Mouse (Mus musculus) left cerebral cortex, adult 9 months (tissue): Measurements from ENCODE around the gene Prlhr.

ENCODE experiments used
- DNase-seq, 2 experiments: peaks; one replicate each; pipeline ENCODE4 v3.0.0; 2022; ENCODE audit warnings: low spot score in 2 of 2

The Prlhr gene

GRCm38 (mm10) chr19:60468254-60468762 is at the start of gene Prlhr:
Prlhr (minus strand) TSS chr19:60468304.
- no peak for DNase-seq

DNA sequence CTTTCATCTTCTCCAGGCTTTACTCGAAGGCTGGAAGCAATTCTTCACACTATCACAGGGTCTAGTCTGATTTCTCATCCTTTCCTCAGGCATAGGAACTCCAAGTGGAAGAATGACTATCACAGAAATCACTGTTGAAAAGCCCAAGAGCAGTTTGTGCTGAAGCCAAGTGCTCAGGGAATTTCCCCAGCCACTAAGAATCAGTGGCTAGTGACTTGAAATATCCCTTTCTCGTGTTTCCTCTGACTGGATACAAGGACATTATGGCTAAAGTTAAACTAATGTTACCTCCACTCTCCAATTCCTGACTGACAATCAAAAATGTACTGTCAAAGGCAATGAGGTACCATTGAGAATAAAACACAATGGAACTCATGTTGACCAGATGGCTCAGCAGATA is 47.0 kb upstream of the Prlhr start:
- no peak for DNase-seq

DNA sequence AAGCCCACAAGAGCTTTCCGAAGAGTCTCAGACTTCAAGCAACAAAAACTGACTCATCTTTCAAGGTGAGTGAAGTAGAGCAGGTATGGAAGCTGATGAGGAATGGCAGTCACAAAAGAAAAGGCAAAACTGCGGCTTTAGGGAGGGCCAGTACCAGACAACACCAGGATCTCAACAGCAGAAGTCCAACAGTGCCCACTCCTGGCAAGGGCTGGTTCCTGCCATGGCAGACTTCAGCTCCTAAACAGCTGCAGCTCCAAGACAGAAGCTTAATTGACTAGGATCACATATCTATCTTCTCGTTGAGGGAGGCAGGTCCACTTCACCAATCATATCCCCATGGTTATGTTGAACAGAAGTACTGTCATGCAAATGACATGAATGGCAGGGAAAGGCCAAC is 45.3 kb upstream of the Prlhr start:
- DNase-seq: peak in 1 of 2 experiments; percentile 8

DNA sequence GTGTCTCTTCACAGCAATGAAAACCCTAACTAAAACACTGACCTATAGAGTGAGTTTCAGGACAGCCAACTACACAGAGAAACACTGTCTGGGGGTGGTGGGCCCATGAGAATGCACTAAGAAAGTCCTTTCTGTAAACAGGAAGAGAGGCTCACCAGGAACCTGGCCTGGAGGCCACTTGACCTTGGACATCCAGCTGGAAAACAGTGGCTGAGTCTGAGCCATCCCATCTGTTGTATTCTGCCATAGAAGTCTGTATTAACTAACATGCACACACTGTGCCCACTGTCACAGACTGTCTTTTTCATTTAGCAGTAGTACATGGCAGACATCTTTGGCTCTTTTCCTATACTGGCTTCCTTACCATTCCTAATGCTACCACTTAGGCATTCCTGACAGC is 32.1 kb upstream of the Prlhr start:
- no peak for DNase-seq

DNA sequence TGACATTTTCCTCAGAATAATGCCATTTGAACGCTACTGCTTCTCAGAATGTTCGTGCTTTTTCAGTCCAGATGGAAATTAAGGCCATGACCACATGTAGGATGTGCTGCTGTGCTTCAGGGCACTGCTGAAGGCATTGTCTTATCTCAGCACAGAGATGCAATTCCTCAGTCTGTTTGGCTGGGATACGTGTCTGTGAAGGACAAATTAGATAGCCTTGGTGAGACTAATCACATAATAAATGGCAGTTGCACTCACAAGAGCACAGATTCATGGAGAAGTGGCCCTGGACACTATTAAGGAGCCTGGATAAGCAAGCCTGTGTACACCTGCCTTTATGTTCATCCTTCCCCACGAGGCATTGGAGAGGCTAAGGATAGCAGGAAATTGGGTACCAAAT is 29.1 kb upstream of the Prlhr start:
- no peak for DNase-seq

- no peak for DNase-seq
Observed at GRCm38 (mm10) chr19:60495772-60496171, 27.7 kb upstream of the Prlhr start.

GRCm38 (mm10) chr19:60489566-60489965 is 21.5 kb upstream of the Prlhr start:
- no peak for DNase-seq

GRCm38 (mm10) chr19:60485261-60485660 is 17.2 kb upstream of the Prlhr start:
- no peak for DNase-seq

DNA sequence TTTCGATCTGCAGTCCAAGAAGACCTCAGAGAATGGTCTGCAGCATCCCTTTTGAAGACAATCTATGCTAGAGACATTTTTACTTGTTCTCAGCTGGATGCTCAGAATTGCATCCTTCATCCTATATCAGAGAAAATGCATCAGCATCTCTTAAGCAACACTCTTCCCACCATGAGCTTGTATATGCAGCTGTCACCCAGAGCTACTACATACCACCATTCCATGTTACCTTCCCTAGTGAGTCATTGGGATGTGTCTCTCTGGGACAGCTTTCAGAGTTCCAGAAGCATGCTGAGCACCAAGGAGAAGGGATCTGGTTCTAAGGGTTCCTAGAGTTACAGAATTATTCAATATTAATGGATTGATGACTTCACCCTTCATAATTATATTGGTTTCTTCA is 10.8 kb upstream of the Prlhr start:
- no peak for DNase-seq

DNA sequence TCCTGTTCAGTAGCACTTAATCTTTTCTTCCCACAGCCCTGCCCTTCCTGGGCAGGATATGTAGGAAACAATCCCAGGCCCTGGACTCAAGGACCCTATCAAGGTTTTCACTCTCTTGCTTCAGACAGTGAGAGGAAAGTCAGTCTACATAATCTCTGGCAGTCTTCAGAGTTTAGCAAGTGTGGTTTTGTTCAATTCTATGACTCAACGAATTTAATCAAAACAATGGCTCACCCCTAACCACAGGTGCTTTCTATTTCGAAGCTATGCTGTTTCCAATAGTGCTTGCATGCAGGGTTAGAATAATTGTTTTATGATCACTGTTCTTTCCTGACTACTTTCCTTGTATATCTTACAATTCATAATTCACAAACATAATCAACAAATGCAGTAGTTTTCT is 9.7 kb upstream of the Prlhr start:
- DNase-seq: no peak

DNA sequence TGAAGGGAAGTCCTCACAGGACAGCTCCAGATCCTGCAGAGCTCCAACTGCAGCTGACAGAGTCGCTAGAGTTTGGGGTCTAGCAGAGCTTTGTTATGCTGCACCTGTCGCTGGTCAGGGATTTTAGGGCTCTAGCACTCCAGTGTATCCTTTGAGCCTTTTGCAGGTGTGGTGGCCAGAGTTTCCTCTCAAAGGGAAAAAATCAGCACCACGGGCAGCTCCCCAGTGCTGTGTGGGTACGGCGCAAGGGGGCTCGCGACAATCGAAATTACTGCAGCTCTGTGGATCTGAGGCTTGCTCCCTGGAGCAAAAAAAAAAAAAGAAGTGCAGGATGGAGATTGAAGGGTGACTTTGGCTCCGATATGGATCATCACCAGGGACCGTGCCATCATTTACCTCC is 742 bp upstream of the Prlhr start:
- no peak for DNase-seq

DNA sequence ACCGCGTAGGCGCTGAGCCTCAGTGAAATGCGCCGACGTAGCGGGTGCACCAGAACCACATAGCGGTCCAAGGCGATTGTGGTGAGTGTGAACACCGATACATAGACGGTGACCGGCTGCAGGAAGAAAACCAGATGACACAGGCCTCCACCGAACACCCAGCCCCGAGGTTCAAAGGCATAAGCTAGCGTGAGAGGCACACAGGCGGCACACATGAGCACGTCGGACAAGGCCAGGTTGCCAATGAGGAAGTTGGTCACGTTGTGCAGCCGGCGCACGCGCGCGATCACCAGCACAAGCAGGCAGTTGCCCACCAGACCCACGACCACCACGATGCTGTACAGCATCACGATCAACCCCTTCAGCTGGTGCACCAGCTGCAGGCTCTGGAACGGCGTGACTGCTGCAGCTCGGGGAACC is 506 bp downstream of the Prlhr start:
- DNase-seq: no peak

DNA sequence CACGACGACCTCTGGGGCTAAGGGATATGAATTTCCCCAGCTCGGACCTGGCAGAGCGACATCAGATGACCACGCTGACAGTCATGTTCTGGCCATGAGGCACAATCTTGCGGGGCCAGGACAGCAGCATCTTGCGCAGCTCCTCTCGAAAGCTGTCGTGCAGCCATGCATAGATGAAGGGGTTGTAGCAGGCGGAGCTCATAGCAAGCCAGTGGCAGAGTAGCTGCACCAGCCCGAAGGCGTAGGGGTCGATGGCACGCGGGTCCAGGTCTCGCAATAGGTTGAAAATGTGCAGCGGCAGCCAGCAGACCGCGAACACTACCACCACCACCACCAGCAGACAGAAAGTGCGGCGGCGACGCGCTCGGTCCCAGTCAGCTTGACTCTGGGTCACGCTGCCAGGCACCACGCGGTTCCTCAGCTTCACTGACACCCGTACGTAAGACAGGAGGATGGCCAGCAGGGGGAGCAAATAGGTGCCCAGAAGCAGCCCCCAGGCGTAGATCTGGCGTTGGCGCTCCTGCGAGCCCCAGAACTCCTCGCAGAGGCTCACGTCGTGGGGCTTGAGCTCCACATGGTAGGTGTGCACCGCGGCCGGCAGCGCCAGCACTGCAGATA is 1.0 kb downstream of the Prlhr start:
- peak in 1 of 2 experiments; percentile 60 for DNase-seq

- DNase-seq: no peak
Observed at GRCm38 (mm10) chr19:60465726-60466125, 2.4 kb downstream of the Prlhr start.

DNA sequence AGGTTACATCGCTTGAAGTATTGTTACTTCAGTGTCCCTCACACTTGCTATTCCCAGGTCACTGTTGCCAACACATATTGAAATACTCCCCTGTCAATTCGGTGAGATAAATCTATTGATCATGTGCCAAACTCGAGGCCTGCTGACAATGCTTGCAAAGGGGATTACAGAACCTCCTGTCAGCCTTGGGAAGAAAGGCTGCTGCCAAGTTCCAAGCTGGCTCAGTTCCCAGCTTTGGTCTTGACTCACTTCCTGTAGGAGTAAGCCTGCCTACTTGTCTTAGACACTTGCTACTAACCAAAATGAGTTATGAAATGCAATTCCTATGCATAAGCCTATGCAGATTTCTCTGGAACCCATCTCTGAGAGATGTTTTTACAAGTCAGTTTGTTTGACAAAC is 4.2 kb downstream of the Prlhr start:
- peak; percentile 59 to 83 for DNase-seq

DNA sequence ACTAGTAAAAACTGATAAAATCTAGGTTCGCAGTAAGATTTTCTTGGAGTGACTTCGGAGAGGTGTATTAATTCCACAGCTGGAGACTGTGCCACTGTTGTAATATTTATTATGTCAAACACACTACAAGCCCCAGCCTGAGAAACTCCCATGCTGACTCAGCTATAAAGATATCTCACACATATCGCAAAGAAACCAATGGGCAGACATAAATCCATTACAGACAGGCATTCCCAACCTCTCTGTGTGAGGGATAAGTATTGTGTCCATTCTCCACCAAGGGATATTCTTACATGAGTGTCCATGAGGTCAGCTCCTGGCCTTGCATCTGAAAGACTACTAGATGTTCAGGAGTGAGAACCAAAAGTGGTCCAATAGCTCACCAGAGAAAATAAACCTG is 4.7 kb downstream of the Prlhr start:
- DNase-seq: no peak

DNA sequence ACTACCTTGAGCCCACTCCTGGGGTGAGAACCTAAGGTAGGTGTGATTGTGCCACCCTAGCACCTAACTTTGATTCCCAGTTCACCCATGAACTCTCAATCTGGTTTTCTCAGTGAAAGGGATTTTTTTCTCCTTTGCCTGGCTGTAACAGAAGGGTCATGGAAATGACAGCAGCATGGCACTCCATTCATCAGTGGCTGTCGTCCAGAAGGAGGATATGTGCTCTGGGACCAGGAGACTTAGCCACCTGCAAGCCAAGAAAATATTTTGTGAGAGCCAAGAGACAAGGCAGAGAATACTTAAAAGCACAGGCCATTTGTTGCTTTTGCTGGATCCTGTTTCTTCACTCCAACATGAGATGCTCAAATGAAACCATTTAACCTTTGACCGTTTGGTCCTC is 6.6 kb downstream of the Prlhr start:
- DNase-seq: no peak

- no peak for DNase-seq
Observed at GRCm38 (mm10) chr19:60459680-60460079, 8.4 kb downstream of the Prlhr start.

DNA sequence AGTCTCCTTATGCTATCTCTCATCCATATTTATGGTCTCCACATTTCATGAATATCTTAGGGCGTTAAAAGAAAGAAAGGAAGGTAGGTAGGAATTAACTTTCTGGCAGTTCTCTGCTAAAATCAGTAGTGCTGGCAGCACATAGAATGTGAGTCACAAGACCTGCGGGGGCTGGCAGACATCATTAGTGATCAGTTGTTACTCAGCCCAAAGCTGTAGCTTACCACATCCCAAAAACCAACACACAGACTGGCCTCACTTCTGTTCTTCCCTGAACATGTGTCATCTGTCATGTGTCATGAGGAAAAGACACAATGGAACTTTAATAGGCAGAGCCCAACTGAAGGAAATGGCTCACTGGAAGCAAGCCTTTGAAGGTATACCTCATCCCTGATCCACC is 9.0 kb downstream of the Prlhr start:
- DNase-seq: no peak

DNA sequence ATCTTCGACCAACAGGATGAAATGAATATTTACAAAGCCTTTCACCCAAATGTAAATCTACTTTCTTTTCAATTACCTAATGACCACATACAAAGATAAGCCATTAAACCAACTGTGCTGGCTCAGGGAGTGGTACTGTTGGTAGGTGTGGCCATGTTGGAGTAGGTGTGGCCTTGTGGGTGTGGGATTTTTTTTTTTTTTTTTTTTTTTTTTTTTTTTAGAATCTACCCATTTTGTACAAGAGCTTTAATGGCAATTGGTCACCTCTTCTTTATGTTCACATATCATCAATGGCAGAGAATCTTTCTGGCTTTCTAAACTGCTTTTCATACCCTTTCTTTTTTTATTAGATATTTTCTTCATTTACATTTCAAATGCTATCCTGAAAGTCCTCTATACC is 12.3 kb downstream of the Prlhr start:
- DNase-seq: no peak

GRCm38 (mm10) chr19:60440531-60440930 is 27.6 kb downstream of the Prlhr start:
- DNase-seq: no peak

GRCm38 (mm10) chr19:60440083-60440482 is 28.0 kb downstream of the Prlhr start:
- no peak for DNase-seq

- peak in 1 of 2 experiments; percentile 38 for DNase-seq
Observed at GRCm38 (mm10) chr19:60437566-60438241, 30.4 kb downstream of the Prlhr start.
